Mouse (Mus musculus) lung, adult 18-20 months (tissue): Measurements from ENCODE around the gene Cabp2.
"Not testable (repeated sequence)": the region's sequence is repeated elsewhere in the genome, so short reads cannot be mapped to it uniquely, and the experiment has no call there.

Experiments used
- DNase-seq, 2 experiments: peaks; one replicate each; pipeline ENCODE4 v3.0.0; 2022; ENCODE audit warnings: mixed read lengths in 2 of 2

The Cabp2 gene

DNA sequence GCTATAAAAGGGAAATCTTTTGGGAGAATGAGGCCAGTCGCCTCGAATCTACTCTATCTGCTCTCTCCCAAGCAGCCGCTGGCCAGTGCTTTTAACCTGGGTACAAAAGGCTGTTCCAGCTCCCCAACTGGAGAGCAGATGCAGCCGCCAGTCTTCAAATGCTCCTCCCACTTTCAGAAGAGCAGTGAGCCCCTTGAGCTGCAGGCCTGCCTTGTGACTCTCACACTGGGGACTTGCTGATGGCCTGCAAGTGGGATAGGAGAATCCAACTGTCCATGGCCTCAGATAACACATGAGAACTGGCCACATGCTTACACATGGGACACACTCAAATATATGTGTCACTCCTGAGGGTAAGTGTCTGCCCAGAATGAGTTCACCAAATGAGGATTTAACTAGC lies 24.7 kb upstream of the Cabp2 start:
- DNase-seq: no peak

DNA sequence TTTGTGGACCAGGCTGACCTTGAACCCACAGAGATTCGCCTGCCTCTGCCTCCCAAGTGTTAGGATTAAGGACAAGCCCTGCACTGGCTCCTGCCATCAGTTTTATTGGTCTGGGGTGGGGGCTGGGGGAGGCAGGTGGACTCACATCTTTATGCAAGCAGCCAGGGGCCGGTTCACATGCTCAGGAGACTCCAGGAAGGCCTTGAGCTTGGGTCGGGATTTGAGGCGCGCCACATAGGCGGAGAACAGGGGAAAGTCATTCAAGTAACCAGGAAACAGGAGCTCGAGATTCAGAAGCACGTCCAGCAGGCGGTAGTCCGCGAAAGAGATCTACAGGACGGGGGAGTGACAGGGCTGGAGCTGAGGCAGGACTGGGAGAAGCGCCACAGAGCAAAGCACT lies 24.0 kb upstream of the Cabp2 start:
- DNase-seq: no peak

DNA sequence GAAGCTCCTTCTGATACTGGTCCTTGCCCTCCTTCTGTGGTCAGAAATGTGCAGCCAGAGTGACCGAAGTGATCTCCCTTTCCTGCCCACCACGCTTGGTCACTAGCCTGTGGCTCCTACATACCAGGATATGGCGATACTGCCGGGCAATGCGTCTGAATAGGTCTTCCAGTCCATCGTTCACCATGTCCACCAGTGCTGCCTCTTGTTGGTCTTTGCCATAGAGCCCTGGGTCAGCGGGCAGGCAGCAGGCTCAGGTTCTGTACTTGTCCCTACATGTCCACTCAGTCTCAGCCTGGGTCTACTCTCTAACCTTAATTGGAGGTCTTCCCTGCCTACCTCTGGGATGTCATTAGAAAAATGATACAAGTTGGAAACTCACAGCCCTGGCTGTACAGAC lies 23.4 kb upstream of the Cabp2 start:
- no peak for DNase-seq

DNA sequence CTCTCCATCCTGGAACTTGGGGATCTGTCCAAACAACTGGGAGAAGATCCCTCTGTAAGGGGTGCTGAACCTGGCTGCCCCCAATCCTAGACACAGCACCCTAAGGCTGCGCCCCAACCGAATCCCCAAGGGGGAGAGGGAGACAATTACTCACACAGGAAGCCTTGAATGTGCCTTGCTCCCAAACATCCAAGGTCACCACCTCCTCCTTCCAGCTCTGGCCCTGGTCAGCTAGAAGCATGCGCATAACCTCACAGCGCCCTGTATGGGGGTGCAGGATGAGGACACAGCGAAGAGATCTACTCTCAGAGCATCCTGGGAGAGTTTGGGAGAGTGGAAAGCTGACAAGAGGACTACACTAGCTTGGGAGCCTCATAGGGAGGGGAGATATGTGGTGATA lies 22.8 kb upstream of the Cabp2 start:
- DNase-seq: no peak

DNA sequence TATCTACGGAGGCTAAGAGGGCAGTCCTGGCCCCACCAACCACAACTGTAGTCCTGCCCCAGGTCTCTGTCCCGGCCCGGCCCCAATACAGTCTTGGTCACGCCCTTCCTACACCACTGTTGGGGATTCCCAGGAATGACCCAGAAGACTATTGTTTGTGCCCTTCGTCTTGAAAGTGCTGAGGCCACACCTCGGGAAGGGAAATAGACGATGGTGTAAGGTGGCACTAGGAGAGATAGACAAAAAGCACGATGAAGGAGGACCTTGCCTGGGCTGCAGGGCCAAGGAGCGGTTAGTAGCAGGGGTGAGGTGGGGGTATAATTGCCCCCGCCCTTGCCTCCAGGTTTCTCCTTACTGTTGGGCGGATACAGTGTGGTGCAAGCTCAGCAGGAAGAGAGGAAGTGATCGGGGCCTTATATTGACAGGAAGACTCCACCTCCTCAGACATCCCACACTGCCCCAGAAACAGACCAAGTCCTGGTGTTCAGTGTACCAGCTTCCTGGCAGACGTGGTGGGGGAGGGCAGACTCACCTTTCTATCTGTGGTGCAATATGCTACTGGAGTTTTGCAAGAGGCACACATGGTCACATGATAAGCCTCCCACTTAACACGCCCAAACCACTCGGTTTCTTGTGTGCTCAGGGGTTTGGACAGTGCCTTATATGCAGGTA lies 22.2 kb upstream of the Cabp2 start, which contains the start of gene Gstp3:
Gene Gstp3, minus strand, starts transcription at position 501 of the 672 bp plus-strand sequence.
- DNase-seq: peak; percentile 72 to 78

DNA sequence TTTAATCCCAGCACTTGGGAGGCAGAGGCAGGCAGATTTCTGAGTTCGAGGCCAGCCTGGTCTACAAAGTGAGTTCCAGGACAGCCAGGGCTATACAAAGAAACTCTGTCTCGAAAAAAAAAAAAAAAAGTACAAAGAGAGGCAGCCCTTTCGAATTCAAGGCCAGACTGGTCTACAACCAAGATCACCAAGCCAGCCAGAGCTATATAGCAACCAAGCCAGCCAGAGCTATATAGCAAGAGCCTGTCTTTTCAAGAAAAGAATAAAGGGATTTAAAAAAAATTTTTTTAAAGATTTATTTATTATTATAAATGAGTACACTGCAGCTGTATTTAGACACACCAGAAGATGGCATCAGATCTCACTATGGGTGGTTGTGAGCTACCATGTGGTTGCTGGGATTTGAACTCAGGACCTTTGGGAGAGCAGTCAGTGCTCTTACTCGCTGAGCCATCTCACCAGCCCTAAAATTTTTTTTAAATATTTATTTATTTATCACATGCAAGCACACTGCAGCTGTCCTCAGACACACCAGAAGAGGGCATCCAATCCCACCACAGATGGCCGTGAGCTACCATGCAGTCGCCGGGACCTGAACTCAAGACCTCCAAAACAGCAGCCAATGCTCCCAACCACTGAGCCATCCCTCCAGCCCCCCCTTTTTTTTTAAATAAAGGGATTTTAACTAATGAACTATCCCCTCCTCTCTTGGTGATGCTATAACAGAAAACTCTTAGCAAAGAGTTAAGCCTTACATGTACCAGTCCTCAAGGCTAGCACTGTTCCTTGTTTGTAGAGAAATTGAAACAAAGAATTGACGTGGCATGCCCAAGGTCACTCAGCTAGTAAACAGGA lies 21.1 kb upstream of the Cabp2 start:
- not testable (repeated sequence) for DNase-seq

DNA sequence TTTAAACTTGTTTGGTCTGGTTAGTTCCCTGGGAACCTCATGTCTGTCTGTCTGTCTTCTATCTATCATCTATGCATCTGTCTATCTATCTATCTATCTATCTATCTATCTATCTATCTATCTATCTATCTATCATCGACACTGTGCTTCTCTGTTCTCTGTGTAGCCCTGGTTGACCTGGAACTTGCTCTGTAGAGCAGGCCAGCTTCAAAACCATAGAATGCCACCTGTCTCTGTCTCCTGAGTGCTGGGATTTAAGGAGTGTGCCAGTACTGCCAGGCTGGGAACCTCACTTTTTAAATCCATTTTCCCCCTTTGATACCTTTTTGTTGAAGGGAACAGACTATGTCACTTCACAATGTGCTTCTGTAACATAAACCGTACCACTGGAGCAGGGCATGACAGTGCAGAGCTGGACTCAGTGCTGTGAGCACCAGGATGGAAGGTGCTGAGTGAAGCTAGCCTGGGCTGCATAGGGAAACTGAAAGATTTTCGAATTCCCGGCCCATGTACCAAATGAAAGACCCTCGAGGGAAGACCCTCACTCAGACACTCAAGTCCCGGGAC lies 20.4 kb upstream of the Cabp2 start:
- DNase-seq: no peak

DNA sequence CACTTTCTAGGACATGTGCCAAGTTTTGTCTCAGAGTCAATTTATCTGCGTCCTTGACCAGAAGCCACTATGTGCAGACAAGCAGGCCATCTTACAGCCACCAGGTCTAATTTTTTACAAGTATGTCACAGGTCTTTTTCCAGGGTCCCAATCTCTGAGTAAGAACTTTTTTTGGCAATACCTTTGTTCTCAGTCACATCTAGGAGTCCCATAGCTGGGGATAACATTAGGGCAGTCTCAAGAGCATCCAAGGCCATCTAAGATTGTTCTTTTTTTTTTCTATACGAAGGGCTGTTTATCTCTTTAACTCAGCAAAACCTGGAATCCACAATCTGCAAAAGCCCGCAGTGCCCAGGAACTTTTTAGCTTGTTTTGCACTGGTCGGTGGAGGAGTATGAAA lies 18.0 kb upstream of the Cabp2 start:
- not testable (repeated sequence) for DNase-seq

DNA sequence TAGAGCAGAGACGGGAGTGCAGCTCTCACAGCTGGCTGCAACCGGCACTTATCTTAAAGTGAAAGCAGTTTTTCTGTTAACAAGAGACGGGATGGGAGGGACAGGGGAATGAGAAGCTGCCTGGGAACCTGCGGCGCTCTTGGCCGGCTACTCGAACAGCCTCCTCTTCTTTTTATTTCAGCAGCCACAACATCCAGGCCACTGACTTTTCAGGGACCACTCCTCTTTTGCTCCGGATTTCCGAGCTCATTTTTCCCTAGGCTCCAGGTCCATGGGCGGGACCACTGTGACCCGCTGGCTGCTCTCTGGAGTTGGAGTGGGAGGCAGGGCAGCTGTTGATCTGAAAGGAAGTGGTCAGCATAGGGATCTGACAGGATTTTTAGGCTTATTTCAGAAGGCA lies 16.9 kb upstream of the Cabp2 start:
- DNase-seq: not testable (repeated sequence)

DNA sequence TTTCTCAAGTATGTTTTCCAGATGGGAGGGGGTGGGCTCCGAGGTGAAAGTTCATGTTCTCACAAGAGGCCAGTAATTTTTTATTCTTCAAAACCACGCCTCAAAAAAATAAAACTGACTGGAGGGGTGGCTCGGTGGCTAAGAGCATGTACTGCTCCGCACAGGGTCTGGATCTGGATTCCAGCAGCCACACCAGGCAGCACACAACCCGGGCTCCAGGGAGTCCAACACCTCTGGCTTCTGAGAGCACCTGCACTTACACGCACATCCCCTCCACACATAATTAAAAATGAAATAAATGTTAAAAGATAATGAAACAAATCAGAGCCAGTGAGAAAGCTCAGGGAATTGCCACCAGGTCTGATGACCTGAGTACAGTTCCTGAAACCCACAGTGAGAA lies 15.1 kb upstream of the Cabp2 start:
- no peak for DNase-seq

DNA sequence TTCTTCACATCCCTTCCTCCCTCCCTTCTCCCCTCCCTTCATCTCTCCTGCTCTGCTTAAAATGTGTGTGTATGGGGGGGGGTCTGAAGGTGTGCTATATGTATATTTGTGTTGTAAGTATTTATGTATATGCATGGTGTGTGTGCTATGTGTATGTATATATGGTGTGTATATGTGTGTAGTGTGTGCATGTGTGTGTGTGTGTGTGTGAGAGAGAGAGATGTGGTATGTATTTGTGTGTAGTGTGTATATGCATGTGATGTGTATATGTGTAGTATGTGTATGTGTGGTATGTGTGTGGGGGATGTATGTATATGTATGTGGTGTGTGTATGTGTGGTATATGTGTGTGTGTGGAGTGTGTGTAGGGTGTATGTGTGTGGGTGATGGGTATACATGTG lies 14.5 kb upstream of the Cabp2 start:
- no peak for DNase-seq

DNA sequence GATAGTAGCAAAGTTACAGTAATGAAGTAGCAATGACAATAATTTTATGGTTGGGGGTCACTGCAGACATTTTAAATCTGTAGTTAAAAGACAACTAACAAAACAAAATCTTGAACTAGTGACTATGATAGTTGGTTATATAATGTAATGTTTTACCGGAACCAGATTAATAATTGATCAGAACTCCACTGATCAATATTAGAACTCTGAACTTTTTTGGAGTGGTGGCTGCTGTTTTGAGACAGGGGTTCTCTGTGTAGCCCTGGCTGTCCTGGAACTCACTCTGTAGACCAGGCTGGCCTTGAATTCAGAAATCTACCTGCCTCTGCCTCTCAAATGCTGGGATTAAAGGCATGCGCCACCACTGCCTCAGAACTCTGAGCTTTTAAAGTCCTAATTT lies 13.1 kb upstream of the Cabp2 start:
- DNase-seq: not testable (repeated sequence)

DNA sequence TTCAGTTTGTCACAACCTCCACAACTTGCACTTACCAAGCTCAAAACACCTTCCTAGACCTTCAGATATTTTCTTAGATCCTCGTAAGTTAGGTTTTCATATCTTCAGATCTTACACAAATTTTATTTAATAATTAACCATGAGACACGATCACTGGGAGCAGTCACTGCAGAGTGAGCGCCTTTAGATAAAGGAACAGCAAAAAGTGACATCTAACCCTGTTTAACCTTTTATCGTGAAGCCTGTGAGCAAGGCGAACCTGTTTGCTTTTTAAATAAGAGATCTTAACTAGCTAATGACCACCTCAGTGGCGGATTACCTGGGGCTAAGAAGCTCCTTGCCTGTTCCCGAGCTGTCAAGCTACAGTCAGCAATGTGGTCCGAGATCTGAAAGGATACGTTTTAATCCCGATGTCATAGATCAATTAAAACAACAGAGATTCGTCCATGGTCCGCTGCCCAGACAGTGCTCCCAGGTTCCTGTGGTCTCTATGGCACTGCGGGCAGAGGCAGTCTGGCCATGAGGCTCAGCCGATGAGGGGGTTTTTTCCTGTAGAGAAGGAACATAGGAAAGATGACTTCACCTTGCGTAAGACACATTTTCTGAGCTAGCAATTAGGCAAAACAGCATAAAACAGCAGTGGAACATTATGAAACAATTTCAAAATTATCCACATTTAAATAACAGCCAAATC lies 12.5 kb upstream of the Cabp2 start:
- DNase-seq: no peak

DNA sequence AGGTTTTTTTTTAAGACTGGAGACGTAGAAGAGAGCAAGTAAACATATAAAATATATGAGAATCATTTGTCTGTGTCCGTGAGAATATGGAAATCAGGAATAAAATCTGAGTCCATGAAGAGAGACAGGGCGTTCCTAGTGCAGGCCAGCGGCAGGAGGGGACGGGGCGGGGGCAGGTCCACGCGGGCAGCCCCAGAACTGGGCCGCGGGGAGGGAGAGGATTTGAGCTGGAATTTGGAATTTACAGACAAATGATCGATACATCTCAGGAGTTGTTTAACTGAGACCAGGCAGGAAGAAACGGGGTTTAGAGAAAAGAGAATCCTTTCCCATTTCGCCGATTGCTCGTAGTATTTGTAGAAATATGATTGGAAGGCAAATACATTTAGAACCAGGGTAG lies 11.1 kb upstream of the Cabp2 start:
- no peak for DNase-seq

DNA sequence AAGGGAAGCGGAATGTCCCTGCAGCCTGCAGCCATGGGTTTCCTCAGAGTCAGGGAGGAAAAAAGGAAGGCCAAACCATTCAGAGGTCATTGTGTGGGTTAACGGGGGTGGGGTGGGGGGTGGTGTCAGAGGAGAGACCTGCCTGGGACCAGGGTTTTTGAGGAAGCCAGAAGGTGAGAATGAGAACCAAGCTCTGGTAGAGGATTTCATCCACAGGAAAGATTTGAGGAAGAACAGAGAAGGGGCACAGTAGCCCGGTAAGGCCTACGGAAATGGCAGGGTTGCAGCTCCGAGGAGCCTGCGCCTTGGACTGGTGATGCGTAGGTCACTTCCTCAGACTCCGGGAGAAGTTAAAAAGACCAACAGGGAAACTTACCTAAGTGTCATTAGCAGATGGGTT lies 10.6 kb upstream of the Cabp2 start:
- DNase-seq: no peak

DNA sequence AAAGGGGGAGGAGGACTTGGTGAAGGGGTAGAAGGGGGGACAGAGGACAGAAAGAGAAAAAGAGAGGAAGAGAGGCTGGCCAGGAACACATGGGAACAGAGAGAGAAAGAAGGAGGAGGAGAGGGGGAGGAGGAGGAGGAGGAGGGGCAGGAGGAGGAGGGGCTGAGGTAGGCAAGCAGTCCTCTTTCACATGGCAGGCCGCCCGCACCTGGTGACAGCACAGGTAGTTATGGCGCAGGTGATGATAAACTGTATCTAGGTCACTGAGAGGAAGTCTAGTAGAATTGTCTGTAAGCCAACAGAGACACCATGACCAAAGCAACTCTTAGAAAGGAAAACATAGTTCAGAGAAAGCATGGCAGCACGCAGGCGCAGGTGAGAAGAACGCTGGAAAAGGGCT lies 10.0 kb upstream of the Cabp2 start:
- no peak for DNase-seq

DNA sequence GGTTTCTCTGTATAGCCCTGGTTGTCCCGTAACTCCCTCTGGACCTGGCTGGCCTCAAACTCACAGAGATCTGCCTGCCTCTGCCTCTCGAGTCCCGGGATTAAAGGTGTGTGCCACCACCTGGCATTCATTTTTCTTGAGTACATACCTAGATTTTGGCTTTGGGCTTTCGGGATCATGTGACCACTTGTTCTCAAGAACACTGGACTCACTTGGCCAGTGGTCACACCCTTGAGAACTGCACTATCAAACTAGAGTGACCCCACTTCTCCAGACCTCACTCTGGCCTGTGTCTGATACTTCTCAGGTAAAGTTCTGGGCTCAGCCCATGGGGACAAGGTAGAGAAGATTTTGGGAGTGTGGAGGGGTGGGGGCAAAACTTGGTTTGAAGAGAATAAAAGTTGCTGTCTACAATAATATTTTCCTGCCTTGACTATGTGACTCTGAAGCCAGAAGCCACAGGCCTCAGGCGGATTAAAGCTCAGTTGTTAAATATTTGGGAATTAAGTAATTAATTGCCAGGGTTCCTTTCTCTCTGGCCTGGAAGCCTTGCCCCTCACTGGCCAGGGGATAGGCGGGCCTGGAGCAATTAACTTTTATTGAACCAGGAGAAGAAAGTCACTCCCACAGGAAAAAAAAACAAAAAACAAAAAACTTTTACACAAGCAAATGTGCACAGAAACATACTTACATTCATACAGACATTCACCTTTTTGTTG lies 8.5 kb upstream of the Cabp2 start:
- peak in 1 of 2 experiments; percentile 42 for DNase-seq

DNA sequence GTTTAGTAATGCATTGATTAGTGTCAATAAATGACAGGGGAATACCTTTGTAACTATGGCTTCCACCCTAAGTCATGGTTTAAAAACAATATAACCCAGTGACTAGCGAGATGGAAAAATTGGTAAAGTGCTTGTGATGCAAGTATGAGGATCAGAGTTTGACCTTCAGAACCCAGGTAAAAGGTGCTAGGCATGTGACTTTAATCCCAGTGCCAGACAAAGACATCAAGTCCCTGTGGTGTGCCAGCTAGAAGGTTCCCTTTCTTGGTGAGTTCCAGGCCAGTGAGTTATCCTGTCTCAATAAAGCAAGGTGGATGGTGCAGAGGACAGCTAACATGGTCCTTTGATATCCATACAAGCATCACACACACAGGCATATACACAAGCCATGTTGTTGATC lies 5.8 kb upstream of the Cabp2 start:
- DNase-seq: no peak

DNA sequence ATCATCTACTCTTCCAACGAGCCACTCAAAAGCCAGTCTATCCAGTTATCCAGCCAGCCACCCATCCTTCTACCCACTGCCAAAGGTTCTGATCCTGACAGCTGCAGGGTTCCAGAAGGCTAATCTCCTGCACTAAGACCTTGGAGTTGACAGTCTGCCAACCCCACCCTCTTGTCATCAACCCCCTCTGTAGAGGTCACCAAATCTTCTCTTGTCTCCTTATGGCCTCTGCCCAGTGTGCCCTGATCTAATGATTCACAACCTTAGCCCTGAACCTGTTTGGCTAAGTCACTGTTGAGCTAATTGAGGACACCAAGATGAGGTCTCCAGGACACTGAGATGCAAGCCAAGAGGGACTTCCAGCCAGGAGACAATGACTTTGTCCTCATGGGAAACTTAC lies 1.8 kb upstream of the Cabp2 start:
- no peak for DNase-seq

DNA sequence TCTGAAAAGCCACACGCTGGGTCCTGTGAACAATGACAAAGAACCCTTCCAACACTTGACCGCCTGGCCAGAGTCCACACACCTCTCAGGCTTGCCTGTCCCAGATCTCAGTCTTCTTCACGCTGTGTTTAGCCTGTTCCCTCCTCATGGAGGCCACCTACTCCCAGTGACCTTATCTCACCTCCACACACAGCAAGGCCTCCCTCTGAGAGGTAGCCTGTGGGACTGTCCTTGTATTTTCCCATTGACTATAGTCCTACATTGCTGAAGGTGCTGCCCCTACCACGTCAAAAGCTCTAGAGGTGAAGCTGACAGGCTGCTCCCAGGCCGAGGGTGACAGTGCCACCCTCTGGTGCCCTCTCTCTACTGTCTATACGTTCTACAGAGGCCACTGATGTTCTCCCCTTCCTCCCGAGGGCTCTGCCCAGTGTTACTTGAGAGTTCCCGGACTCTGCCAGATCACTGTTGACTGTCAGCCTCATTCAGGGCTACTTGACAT lies 818 bp upstream of the Cabp2 start:
- DNase-seq: no peak

DNA sequence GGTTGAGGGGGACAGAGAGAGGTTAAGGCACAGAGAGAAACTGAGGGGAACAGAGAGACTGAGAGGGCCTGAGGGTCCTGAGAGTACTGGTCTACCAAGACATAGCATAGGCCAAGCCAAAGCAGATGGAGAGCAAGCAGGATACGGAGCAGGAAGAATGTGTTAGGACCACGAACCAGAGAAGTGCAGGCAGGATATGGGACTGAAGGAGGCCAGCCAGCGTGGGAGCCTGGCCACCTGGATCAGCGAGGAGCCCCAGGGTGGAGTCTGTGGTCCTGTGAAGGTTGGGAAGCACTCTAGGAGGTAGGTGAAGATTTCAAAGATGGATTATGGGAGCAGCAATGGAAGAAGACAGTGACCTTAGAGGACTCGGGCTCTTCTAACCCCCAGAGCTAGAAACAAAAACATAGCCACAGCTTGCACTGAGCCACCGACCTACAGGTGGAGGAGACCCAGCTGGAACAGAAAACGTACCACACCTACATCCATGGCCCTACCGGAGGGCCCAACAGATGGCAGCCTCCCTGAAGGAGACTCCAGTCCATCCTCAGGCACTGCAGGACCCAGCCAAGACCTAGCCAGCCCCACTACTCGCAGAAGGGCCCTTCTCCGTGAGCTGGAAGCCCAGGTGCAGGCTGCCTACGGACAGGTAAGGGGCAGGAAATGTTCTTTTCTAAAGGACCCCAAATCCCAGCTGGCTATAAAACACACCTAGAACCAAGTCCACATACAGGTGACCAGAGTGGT lies 1.0 kb downstream of the Cabp2 start:
- no peak for DNase-seq

DNA sequence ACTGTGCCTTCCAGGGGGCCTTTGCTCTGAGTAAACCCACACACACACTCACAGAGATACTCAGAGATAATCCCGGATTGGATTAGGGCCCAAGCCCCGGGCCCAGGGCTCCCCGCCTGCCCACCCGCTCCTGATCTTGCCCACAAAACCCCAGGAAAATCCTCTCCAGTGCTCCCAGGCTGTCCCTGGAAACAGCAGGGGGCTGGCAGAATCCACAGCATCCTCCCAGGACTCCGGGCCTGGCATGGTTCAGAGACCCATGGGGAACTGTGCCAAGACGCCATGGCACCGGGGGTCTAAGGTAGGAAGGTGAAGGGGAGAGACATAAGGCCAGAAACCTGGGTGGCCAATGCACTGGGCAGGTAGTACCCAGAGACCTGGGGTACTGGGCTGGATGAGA lies 1.9 kb downstream of the Cabp2 start:
- no peak for DNase-seq
